In genomic region chr6:116006731-116007130, GRCm38 (mm10) we compare ENCODE assay signal across 8 mouse cellular contexts. TPM values are rescaled to one million over a fixed set of nuclear protein-coding genes. Genes with fewer than 3 reads are reported as not detected.
DNase-seq lines count a peak whose midpoint lies in the region; ATAC-seq lines count a peak whose summit lies in the region.

No protein-coding gene starts in this region.

- H3K36me3 ChIP-seq in lung, embryonic 15.5 days: no peaks in the 10 kb centered on the region

- peak overlapping the region; percentile 83 for H3K27ac ChIP-seq in lung, embryonic 15.5 days

- 0 out of 2 replicates have a peak overlapping the region, but pooled peaks have one; percentile 13 for H3K4me2 ChIP-seq in lung, embryonic 15.5 days

- peak; percentile 32 for DNase-seq in cerebellum, adult 9-11 months
- peak; percentile 64 for DNase-seq in urinary bladder, postnatal 14 days (ENCODE audit: low spot score)
- no peak for DNase-seq in urinary bladder, postnatal 25 days (ENCODE audit: low spot score)
- DNase-seq in kidney, adult 11 months: peak; percentile 76
- no peak for DNase-seq in layer of hippocampus, adult 18-20 months (ENCODE audit: low spot score in 2 of 2)
- DNase-seq in thymus, postnatal 0 days (ENCODE audit: low spot score): no peak

- 32% methylated on average over 9 of the region's 9 CpGs for WGBS in lung, embryonic 15.5 days

- no peaks in the 10 kb centered on the region for H3K27me3 ChIP-seq in lung, embryonic 15.5 days

- H3K4me3 ChIP-seq in lung, embryonic 15.5 days: no peak overlapping the region

- H3K9ac ChIP-seq in lung, embryonic 15.5 days: no peak overlapping the region

- peaks cover 53% of the 10 kb centered on the region for H3K4me1 ChIP-seq in lung, embryonic 15.5 days

- H3K9me3 ChIP-seq in lung, embryonic 15.5 days: no peaks in the 10 kb centered on the region

- ATAC-seq in cerebellum, adult (ENCODE audit: insufficient number of reproducible peaks, low FRiP score, low TSS enrichment): no peak
- peak; percentile 37; the same call in 1 of the 2 replicates for ATAC-seq in lung, embryonic 15.5 days (ENCODE audit: borderline replicate concordance, extremely low read depth, low FRiP score, low TSS enrichment)

RNA-seq across cellular contexts. Expression of gene Plxnd1, which starts 11.9 kb away (rescaled TPM):
- 49.2 and 53.5 TPM in 2 replicates for polyA plus RNA-seq in lung, embryonic 15.5 days (2015; fragmentation: Nextera tagmentation; extraction: Ambion mirVana)
- 10 to 100 TPM; 22.0 to 23.0 TPM for total RNA-seq in layer of hippocampus, adult 18-20 months (2021)
- polyA plus RNA-seq in thymus, postnatal 0 days (2015; fragmentation: Nextera tagmentation; extraction: Ambion mirVana): 45.4 and 47.4 TPM in 2 replicates

Comparison
In these comparisons a context has a peak if more than half of its experiments do, and no peak if none do; other contexts are left out.
1. DNase-seq: peak in cerebellum, adult 9-11 months (single experiment), urinary bladder, postnatal 14 days (single experiment) and kidney, adult 11 months (single experiment); none in urinary bladder, postnatal 25 days (single experiment), layer of hippocampus, adult 18-20 months (0 of 2) and thymus, postnatal 0 days (single experiment).